Mouse (Mus musculus): ENCODE measurements at regions not wholly inside any gene's neighbourhood (a gene's known extent, or its start where the extent isn't known, plus 50 kb on each side); places are given as distances from the start of the nearest gene placed in this dataset.

DNA sequence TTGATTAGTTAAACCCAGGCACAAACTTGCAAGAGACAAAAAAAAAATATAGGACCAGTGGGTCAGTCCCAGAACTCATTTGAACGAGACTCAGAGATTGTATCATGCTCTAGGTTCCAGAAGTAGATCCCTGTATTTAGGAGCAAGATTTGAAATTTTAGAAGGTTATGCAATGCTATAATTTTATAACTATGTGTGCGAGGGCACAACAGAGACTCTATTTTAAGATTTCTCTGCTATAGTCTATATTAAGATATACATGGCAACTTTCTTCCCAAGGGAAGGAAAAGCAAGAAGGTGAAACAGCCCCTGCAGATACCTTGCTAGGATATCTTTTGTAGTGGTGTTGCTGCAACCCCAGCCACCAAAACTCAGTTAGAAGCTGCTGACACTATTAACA is 55.7 kb downstream of the Otor start:
- H3K27me3 ChIP-seq: peaks cover 21% of the 10 kb centered on the region
- ATAC-seq (no peak), DNase-seq (ENCODE audit: low read depth, low spot score) (no peak)
- TF ChIP-seq CTCF (IDR thresholded peaks at IDR 0.05): no peak
- ChIA-PET POLR2A (no interaction called here), CTCF (interaction anchor here (1.1 kb wide), 1 partner anchor 13 kb away, joined by 3 read pairs; no protein-coding TSS in a partner anchor)
- in situ Hi-C loops (cut with MboI; ENCODE audit: low pct_unique_long_range_greater_than_20kb): no loop called here

DNA sequence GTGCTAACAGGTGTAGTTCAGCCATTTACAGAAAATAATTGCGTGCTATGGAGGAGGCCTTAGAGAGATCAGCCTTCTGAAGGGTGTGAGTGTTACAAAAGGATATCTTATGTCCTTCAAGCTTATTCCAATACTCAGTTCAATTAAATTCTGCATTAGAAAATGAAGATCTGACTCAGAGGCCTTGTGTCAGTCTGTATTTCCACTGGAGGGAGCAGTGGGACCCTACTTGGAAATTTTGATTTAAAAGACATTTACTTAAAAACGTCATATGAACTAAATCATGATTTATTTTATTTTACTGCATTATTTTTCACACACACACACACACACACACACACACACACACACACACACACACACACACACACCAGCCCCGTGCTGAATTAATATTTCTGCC is 70.9 kb downstream of the Otor start:
- POLR2A ChIA-PET: no interaction called here
- no peak for TF ChIP-seq CTCF (IDR thresholded peaks at IDR 0.05)
- ATAC-seq (no peak), DNase-seq (ENCODE audit: low read depth, low spot score) (no peak)
- H3K27me3 ChIP-seq: no peaks in the 10 kb centered on the region
- in situ Hi-C loops (cut with MboI; ENCODE audit: low pct_unique_long_range_greater_than_20kb): no loop called here
- CTCF ChIA-PET: no interaction called here

DNA sequence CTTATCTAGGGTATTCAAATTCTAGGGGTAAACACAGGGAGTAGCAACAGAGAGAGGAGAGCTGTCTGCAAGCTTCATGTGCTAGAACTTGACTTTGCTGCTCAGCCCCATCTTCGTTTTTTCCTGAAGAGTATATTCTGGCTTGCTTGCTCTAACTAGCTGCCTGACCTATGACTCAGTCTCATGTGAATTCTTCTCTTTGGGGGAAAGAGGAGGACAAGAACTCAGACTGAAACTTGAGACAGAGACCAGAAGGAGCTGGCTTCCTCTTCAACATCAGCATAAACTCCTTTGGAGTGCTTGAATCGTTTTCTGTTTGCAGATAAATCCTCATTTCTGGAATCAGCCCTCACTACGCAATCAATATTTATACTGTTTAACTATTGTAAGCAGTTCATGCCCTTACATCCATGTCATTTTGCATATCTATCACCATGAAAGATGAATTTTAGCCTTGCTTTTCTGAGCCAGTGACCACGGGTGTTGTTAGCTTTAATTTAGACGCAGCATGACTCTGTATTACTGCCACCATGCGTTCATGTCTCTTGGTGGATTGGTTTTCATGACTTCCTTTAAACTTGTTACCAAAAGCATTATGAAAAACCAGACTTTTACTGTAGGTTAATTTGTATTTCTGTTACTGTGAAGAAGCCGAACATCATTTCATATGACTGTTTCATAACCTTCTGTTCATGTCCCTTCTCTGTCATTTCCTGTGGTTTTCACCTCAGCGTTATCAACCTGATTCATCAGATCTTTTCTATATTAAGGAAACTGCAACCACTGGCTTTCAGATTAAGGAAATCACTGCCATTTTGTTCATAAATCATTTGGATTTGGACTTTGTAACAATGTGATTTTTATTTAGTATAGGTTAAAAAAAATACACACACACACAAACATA is 86.1 kb downstream of the Otor start:
- in situ Hi-C loops (cut with MboI; ENCODE audit: low pct_unique_long_range_greater_than_20kb): no loop called here
- no peaks in the 10 kb centered on the region for H3K27me3 ChIP-seq
- ATAC-seq (no peak), DNase-seq (ENCODE audit: low read depth, low spot score) (no peak)
- POLR2A ChIA-PET: no interaction called here
- CTCF ChIA-PET: interaction anchor here (1.5 kb wide), 1 partner anchor 34 kb away, joined by 3 read pairs; no protein-coding TSS in a partner anchor
- no peak for TF ChIP-seq CTCF (IDR thresholded peaks at IDR 0.05)

DNA sequence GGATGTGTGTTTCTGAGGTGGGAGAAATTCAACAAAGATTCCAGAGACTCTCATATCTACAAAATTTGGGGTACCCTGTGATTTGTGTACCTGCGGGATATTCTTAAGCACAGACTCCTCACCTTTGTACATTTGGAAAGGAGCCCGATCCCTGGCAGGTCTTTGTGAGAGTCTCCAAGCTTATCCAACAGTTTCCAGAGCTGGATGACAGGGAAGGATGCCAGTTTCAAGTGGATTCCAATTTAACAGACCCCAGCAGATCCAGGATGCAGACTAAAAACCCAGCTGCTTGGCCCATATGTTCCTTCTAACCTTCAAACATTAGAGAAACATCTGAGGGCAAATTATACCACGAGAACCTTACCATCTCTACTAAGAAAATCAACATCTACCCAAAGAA is 88.5 kb downstream of the Otor start:
- H3K27me3 ChIP-seq: no peaks in the 10 kb centered on the region
- ATAC-seq: no peak
- DNase-seq (ENCODE audit: low read depth, low spot score): no peak
- POLR2A ChIA-PET: no interaction called here
- in situ Hi-C loops (cut with MboI; ENCODE audit: low pct_unique_long_range_greater_than_20kb): no loop called here
- TF ChIP-seq CTCF (IDR thresholded peaks at IDR 0.05): no peak
- CTCF ChIA-PET: no interaction called here

DNA sequence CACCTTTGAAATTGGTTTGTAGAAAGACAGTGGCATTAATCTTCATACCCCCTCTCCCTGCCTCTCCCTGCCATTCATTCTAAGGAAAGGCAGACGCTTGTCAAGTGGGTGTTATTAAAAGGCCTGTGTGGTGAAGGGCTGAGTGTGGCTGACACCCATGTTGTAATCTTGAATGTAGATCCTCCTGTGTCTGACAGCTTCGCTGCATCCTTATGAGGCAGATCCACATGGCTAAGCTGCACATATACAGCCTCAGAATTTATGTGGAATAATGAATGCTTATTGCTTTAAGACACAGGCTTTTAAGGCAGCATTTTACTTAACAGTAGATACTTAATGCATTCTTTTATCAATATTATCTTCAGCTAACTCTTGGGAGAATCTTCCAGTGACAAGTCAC is 92.4 kb downstream of the Otor start:
- DNase-seq (ENCODE audit: low read depth, low spot score) (no peak), ATAC-seq (no peak)
- ChIA-PET POLR2A (no interaction called here), CTCF (no interaction called here)
- in situ Hi-C loops (cut with MboI; ENCODE audit: low pct_unique_long_range_greater_than_20kb): no loop called here
- no peaks in the 10 kb centered on the region for H3K27me3 ChIP-seq
- no peak for TF ChIP-seq CTCF (IDR thresholded peaks at IDR 0.05)

DNA sequence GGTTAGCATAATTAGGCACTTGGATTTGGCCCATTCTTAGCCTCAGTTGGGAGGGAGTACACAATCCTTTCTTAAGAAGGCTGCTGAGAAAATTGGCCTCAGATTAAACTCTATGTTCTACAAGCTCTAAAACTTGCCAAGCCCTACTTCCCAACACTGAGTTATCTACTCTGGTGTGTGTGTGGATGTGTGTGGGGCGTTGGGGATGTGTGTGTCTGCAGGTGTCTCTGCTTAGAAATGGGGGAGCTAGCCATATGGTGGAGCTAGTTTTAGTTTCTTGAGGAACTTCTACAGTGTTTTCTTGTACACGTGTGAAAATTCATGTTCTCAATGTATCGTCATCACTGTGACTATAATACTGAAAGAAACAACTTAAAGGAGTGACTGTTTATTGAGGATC is 106.3 kb downstream of the Otor start:
- no peak for TF ChIP-seq CTCF (IDR thresholded peaks at IDR 0.05)
- in situ Hi-C loops (cut with MboI; ENCODE audit: low pct_unique_long_range_greater_than_20kb): no loop called here
- CTCF ChIA-PET: no interaction called here

DNA sequence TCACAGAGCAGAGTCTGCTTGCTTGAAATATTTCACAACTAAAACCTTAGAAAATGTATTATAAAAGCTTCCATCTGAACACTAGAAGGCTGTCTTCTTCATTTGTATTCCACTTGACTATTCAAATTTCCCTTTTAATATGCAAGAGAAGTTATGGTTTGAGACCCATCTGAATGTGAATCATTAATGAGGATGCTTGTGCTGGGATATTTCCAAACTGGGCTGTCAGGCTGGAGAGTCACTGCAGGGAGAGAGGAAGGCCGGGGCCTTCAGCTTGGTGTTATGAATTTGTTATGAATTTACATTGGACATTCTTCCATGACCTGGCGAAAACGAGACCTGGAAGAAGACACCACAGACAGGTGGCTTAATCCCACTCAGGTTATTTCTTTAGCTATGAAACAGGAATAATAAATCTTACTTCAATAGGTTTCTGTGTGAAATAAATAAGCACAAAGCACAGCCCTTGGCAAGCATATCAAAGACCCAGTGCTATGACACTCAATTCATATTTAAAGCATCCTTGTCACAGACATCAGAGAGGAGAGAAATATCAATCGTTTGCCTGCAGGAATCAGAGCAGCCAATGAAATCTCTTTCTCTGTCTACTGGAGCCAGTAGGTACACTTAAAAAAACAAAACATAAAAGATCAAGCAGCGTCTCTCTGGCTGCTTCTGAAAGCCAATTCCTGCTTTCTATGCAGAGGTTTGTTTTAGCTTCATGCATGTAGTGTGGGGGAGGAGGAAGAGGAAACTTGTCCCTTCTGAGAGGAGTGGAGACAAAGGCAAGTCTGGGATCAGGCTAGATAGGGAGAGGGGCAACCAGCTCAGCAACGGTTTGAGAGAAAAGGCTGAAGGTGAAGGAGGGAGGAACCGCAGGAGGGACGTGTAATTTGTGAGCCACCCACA is 114.2 kb downstream of the Otor start:
- POLR2A ChIA-PET: no interaction called here
- TF ChIP-seq CTCF (IDR thresholded peaks at IDR 0.05): no peak
- in situ Hi-C loops (cut with MboI; ENCODE audit: low pct_unique_long_range_greater_than_20kb): no loop called here
- ATAC-seq (no peak), DNase-seq (ENCODE audit: low read depth, low spot score) (no peak)
- H3K27me3 ChIP-seq: peaks cover 5% of the 10 kb centered on the region
- CTCF ChIA-PET: interaction anchor here (0.9 kb wide), 1 partner anchor 92 kb away, joined by 3 read pairs; no protein-coding TSS in a partner anchor

More for the DNA sequence above, 106.3 kb downstream of the Otor start:
- ATAC-seq: no peak
- H3K27me3 ChIP-seq: no peaks in the 10 kb centered on the region
- DNase-seq (ENCODE audit: low read depth, low spot score): no peak
- POLR2A ChIA-PET: no interaction called here

DNA sequence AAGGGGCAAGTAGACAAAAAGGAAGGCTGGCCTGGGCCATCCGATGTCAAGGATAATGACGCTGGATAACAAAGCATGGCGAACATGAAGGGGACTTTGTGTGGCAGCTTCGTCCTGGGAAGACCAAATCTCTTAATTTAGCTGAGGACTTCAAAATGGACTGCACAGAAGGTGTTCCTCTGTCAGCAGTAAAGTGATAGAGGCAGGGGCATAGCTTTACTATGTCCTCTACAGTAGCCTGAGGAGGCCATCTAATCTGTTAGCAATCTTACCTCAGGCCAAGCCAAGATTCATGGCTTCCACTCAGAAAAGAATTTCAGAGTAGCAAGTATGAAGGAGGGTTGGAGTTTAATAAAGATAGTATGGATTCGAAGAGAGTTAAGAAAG is 114.9 kb downstream of the Otor start:
- DNase-seq (ENCODE audit: low read depth, low spot score) (no peak), ATAC-seq (no peak)
- CTCF ChIA-PET: interaction anchor here (1.3 kb wide), 2 partner anchors 11 to 13 kb away, joined by 3 to 4 read pairs; no protein-coding TSS in a partner anchor
- peaks cover 5% of the 10 kb centered on the region for H3K27me3 ChIP-seq
- POLR2A ChIA-PET: no interaction called here
- TF ChIP-seq CTCF (IDR thresholded peaks at IDR 0.05): no peak
- in situ Hi-C loops (cut with MboI; ENCODE audit: low pct_unique_long_range_greater_than_20kb): no loop called here

DNA sequence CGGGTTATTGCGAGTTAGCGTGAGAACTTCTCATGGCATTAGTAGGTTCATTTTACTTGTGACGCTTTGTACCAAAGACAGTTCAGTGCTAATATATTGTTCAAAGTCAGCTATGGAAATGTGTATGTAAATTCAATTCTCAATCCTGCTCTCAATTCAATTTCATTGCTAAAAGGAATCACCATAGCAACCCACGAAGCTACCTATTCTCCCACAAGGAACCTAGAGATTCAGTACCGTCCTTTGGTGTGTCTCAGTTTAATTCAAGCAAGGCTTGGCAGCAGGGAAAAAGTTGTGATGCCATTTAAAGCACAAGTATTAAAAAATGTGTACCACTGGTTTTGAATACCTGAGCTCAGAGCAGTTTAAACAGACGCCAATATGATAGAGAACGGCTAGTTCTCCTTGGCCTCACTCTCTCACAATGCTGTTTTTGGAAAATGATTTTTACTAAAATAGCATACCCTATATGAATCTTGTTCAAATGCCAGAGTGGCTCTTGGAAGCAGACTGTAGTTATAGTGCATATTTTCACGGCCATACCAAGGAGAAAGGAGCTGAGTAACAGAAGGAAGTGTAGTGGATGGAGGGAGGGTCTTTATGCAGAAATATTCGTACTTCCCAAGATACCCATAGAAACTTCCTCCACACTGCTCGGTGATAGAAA is 121.4 kb downstream of the Otor start:
- ATAC-seq (no peak), DNase-seq (ENCODE audit: low read depth, low spot score) (no peak)
- in situ Hi-C loops (cut with MboI; ENCODE audit: low pct_unique_long_range_greater_than_20kb): no loop called here
- TF ChIP-seq CTCF (IDR thresholded peaks at IDR 0.05): no peak
- ChIA-PET CTCF (no interaction called here), POLR2A (no interaction called here)
- H3K27me3 ChIP-seq: no peaks in the 10 kb centered on the region

DNA sequence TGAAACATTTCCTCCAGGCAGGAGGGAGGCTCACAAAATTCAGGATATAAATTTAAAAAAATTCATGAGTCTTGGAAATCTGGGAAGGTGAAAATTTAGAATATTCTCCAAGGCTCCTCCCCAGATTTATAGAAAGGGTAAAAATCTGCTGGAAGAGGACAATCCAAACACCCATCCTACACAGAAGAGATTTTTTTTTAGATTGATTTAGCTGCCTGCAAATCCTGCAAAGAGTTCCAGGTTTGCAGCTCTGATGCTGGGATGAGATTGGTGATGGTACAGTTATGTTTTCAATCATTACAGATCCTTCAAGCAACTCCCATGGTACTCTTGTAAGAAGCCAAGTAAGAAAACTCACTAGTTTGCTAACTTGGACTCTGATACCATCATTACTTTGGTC is 127.8 kb downstream of the Otor start:
- DNase-seq (ENCODE audit: low read depth, low spot score): no peak
- no peak for ATAC-seq
- no peaks in the 10 kb centered on the region for H3K27me3 ChIP-seq
- CTCF ChIA-PET: interaction anchor here (1.0 kb wide), 1 partner anchor 12 kb away, joined by 3 read pairs; no protein-coding TSS in a partner anchor
- no peak for TF ChIP-seq CTCF (IDR thresholded peaks at IDR 0.05)
- POLR2A ChIA-PET: interaction anchor here (0.6 kb wide), 1 partner anchor 19 kb away, joined by 4 read pairs; no protein-coding TSS in a partner anchor
- in situ Hi-C loops (cut with MboI; ENCODE audit: low pct_unique_long_range_greater_than_20kb): no loop called here
